Mouse (Mus musculus) hindlimb bud, embryonic 11.5 days (tissue): Measurements from ENCODE around the gene Rimbp3.
"Not testable (repeated sequence)": the region's sequence is repeated elsewhere in the genome, so short reads cannot be mapped to it uniquely, and the experiment has no call there.

Experiments used
- DNase-seq: peaks from one replicate; pipeline ENCODE4 v3.0.0-alpha.2; 2012; ENCODE audit warnings: low read depth, low spot score; ENCODE audit errors: extremely low spot score

Rimbp3 gene

GRCm38 (mm10) chr16:17208389-17209361 lies at the start of gene Rimbp3:
Rimbp3 (plus strand) TSS chr16:17208603.
- DNase-seq, result peak; percentile 71

GRCm38 (mm10) chr16:17165478-17165877 lies 42.9 kb upstream of the Rimbp3 start:
- DNase-seq, result not testable (repeated sequence)

DNA sequence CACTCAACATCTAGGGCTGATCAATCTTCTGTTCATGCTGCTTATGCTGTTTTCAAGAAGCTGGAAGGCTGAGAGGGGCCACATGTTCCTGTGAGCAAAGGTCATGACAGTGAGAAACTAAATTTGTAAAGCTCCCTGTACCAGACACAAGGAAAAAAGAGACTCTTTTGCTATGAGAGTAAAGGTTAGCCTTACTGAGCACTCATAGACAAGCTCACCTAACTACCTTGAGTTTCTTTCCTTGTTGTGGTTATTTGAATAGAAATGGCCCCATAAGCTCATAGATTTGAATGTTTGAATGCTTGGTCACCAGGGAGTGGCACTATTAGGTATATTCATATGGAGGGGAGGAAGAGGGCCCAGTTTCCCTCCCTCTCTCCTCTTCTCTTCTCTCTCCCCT lies 41.2 kb upstream of the Rimbp3 start:
- DNase-seq, result no peak

DNA sequence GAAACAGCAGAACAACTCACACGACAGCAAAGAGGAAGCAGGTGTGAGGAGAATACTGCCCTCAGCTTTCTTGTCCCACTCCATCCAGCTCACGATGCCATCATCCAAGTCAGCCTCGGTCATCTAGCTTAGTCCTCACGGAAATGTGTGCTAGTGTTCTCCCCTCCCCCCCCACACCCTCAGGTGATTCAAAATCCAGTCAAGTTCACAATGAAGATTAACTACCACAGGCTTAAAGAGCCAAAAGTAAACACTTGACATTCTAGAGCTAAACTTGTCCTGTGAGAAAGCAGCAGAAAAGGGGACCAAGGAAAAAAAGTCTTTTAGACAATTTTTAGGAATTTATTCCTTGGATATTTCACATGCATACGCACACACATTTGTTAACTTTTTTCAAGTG lies 40.4 kb upstream of the Rimbp3 start:
- DNase-seq, result no peak

DNA sequence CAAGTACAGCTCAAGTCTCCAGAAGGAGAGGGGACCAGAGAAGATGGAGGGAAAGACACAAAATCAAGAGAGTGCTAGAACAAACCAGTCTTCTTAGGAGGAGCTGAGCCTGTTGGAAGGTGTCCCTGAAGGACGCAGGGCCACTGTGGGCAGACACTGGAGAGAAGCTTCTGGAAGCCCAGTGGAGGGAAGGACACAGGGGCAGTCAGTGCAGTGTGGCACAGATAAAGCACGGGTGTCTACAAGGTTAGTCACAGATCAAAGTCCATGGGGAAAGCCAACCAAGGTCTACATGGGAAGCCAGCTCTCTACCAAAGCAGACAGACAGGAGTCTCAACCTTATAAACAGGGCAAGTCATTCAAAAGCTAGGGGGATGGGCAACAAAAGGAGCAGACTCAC lies 32.6 kb upstream of the Rimbp3 start:
- no peak for DNase-seq

DNA sequence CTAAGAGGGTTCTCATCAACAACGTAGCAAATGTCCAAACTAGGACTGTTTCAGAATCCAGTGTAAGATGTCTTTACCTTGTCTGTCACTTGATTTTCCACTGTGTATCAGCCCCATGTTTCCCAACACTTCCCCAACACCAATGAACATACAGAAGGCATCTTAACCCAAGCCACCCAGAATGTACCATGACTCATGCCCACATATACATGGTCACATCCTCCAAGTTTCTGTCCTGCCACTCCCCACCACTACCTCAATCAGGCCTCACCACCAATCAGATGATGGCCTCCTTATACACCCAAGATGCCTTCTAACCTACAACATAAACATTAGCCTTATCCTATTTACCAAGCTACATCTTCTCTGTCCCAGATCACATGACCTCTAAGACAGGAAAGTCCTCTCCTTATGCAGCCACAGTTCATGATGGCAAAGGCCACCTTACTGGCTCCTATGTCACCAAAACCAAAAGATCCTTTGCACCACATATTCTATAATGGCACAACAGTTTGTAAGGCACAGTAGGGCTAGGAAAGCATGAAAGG lies 30.7 kb upstream of the Rimbp3 start:
- DNase-seq, result no peak

DNA sequence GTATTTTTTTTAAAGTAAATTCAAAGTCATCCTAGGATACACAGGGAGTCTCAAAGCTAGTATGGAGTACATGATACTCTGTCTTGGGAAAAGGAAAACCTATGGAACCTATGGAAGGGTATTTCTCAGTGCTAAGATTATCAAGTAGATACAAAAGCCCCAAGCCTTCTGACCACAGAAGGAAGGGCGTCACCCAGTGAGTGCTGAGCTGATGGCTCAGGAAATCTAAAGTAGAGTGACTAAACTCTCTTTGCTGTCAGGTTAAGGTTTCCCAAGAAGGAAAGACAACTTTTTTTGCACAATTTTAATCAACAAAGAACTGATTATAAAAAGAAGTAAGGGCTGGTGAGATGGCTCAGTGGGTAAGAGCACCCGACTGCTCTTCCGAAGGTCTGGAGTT lies 28.7 kb upstream of the Rimbp3 start:
- DNase-seq, result no peak

- no peak for DNase-seq
These were observed 27.0 kb upstream of the Rimbp3 start for GRCm38 (mm10) chr16:17181382-17181781.

- DNase-seq, result no peak
These were observed 26.3 kb upstream of the Rimbp3 start for GRCm38 (mm10) chr16:17182136-17182535.

DNA sequence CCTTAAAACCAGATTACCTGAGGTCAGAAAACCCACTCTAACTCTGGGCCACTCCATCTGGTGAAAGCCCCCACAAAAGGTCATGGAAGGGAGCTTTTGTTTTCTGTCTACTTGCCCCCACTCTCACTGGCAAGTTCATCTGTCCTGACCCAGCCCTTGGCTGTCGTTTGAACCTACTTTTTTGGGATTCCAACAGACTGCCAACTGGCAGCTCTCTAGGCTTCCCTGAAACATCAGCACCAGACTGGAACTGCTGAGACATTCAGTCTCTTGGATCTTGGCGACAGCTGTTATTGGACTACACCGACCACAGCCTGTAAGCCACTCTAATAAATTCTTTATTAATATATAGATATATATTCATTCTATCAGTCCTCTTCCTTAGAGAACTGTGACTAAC lies 25.4 kb upstream of the Rimbp3 start:
- DNase-seq, result no peak

DNA sequence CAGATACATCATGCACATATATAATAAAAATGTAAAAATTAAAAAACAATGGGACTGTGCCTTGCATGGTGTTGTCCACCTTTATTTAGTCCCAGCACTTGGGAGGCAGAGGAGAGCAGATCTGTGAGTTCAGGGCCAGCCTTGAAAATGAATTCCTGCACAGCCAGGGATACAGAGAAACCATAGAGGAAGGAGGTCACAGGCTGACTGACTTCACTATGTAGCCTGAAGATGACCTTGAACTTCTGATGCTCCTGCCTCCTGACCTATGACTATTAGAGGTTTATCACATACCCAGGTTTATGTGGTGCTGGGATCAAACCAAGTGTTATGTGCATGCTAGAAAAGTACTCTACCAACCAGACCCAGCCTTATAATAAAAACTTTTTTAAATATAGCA lies 22.9 kb upstream of the Rimbp3 start:
- no peak for DNase-seq

GRCm38 (mm10) chr16:17193823-17194222 lies 14.6 kb upstream of the Rimbp3 start:
- no peak for DNase-seq

- no peak for DNase-seq
These were observed 8.1 kb upstream of the Rimbp3 start for GRCm38 (mm10) chr16:17200121-17200952.

- no peak for DNase-seq
These were observed 7.3 kb upstream of the Rimbp3 start for GRCm38 (mm10) chr16:17200953-17201707.

- no peak for DNase-seq
These were observed 6.4 kb upstream of the Rimbp3 start for GRCm38 (mm10) chr16:17201977-17202376.

- no peak for DNase-seq
These were observed 5.9 kb upstream of the Rimbp3 start, which contains the start of gene Ube2l3 for GRCm38 (mm10) chr16:17202549-17202948. Ube2l3 (minus strand) TSS chr16:17202649.

GRCm38 (mm10) chr16:17204990-17205389 lies 3.4 kb upstream of the Rimbp3 start:
- no peak for DNase-seq

DNA sequence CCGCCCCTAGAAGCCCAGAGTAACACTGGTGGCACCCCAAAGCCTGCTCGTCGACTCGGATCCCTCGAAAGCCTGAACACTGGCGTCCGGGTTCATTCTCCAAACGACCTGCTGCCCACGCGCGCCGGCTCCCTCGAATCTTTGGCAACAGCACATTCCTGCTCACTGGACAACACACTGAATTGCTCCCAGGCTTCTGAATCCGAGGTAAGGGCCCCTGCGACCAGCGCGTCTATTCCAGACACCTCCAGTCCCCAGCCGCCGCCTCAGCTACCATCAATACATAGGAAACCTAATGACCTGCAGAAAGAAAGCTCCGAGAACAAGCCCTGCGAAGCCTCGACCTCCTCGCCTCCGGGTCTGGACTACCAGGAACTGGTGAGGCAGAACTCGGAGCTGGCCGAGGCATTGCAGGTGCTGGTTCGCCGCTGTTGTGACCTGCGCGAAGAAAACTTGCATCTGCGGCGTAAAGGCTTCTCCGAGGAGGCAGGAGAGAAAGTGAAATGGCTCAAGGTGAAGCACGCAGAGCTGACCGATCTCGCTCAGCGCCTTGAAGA lies 1.1 kb downstream of the Rimbp3 start:
- DNase-seq, result no peak

GRCm38 (mm10) chr16:17209981-17210838 lies 1.8 kb downstream of the Rimbp3 start:
- no peak for DNase-seq
